ENCODE assay signal across 8 mouse cellular contexts in genomic region chr5:64958991-64959842, GRCm38 (mm10). TPM values are rescaled to one million over a fixed set of nuclear protein-coding genes. Genes with fewer than 3 reads are reported as not detected.
A peak's percentile ranks its signal among the peaks of the same experiment; 100 is the strongest.
DNase-seq lines count a peak whose midpoint lies in the region; ATAC-seq lines count a peak whose summit lies in the region.

No protein-coding gene starts in this region.

- H3K9me3 ChIP-seq in neural tube, embryonic 15.5 days (replicated peaks), result no peaks in the 10 kb centered on the region

- no peak overlapping the region for H3K27ac ChIP-seq in neural tube, embryonic 15.5 days (replicated peaks)

- ATAC-seq in neural tube, embryonic 15.5 days (ENCODE audit: low FRiP score), result no peak

- H3K4me1 ChIP-seq in neural tube, embryonic 15.5 days, result no peaks in the 10 kb centered on the region

- peak; percentile 42 for DNase-seq in 3134 (ENCODE audit: extremely low read depth, insufficient read length, low spot score)
- peak; percentile 58 to 61 for DNase-seq in B cell, adult 2 months
- DNase-seq in kidney, adult 11 months, result peak; percentile 18
- DNase-seq in lung, postnatal 10 days, result peak; percentile 27
- no peak for DNase-seq in testis, postnatal 14 days (ENCODE audit: low spot score)
- no peak for DNase-seq in gastrocnemius, postnatal 14 days
- no peak for DNase-seq in right cerebral cortex, postnatal 25 days

- intact Hi-C loops in gastrocnemius, postnatal 14 days (cut with DNase I; ENCODE audit: low total_unique reads), result no loop called here

- H3K4me3 ChIP-seq in neural tube, embryonic 15.5 days (replicated peaks), result no peak overlapping the region

- no peak overlapping the region for H3K9ac ChIP-seq in neural tube, embryonic 15.5 days (replicated peaks)

- H3K4me2 ChIP-seq in neural tube, embryonic 15.5 days, result no peak overlapping the region

- no peaks in the 10 kb centered on the region for H3K27me3 ChIP-seq in neural tube, embryonic 15.5 days (replicated peaks)

- 75% methylated on average over 22 of the region's 22 CpGs for WGBS in neural tube, embryonic 15.5 days

- H3K36me3 ChIP-seq in neural tube, embryonic 15.5 days, result no peaks in the 10 kb centered on the region

RNA-seq across cellular contexts. Expression of gene Tlr6, which starts 0.7 kb away (rescaled TPM):
- total RNA-seq in gastrocnemius, postnatal 14 days (2021), result 1 to 10 TPM; 1.4 to 1.9 TPM
- polyA plus RNA-seq in neural tube, embryonic 15.5 days (2015; fragmentation: Nextera tagmentation; extraction: Ambion mirVana), result 0.26 and 0.66 TPM in 2 replicates

RNA-seq across cellular contexts. Expression of gene Fam114a1, which starts 10.7 kb away (rescaled TPM):
- total RNA-seq in gastrocnemius, postnatal 14 days (2021), result 10 to 100 TPM; 20.2 to 31.6 TPM
- polyA plus RNA-seq in neural tube, embryonic 15.5 days (2015; fragmentation: Nextera tagmentation; extraction: Ambion mirVana), result 10.9 and 15.0 TPM in 2 replicates

RNA-seq across cellular contexts. Expression of gene Tlr1, which starts 25.9 kb away (rescaled TPM):
- under 1 TPM; 0.18 to 0.39 TPM for total RNA-seq in gastrocnemius, postnatal 14 days (2021)
- 0.52 and 1.00 TPM in 2 replicates for polyA plus RNA-seq in neural tube, embryonic 15.5 days (2015; fragmentation: Nextera tagmentation; extraction: Ambion mirVana)

Comparison
In these comparisons a context has a peak if more than half of its experiments do, and no peak if none do; other contexts are left out.
1. DNase-seq: peak in 3134 (single experiment), B cell, adult 2 months (2 of 2), kidney, adult 11 months (single experiment) and lung, postnatal 10 days (single experiment); none in testis, postnatal 14 days (single experiment), gastrocnemius, postnatal 14 days (single experiment) and right cerebral cortex, postnatal 25 days (single experiment).